24 mouse cellular contexts compared by ENCODE assay signal in the genomic region with DNA sequence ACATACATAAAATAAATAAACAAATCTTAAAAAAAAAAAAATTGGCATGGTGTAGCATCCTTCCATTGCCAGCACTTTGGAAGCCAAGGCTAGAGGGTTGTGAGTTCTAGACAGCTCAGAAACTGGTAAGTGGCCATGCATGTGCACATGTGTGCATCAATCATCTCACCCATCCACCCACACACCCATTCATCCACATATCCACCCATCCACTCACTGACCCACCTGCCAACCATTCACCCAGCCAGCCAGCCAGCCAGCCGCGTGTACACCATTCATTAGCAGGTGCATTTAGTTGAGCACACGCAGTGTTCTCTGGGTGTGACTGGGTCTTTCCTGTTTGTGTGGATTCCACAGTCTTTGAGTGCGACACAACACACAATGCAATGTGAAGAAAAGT. TPM values are rescaled to one million over a fixed set of nuclear protein-coding genes. Genes with fewer than 3 reads are reported as not detected.
DNase-seq lines count a peak whose midpoint lies in the region; ATAC-seq and TF ChIP-seq lines count a peak whose summit lies in the region.
"Had no signal": no experiment of that assay in that cellular context is flagged by ENCODE, and none has a peak within 500 bp of the region (broad histone marks: within the 10 kb centered on the region; RNA-seq: fewer than 3 reads in every experiment).

No protein-coding gene starts in this region.

- no peak overlapping the region for H3K9ac ChIP-seq in embryonic facial prominence, embryonic 11.5 days (replicated peaks; ENCODE audit: low read length)
- no peak overlapping the region for H3K9ac ChIP-seq in midbrain, embryonic 11.5 days (ENCODE audit: low read length)
- H3K9ac ChIP-seq in midbrain, embryonic 15.5 days, result no peak overlapping the region
- H3K9ac ChIP-seq in heart, embryonic 12.5 days, result no peak overlapping the region
- no peak overlapping the region for H3K9ac ChIP-seq in intestine, embryonic 15.5 days

- TF ChIP-seq POLR2A in myocyte (IDR thresholded peaks at IDR 0.05; ENCODE audit: insufficient read length, low read depth), result no peak

- no peak overlapping the region for H3K27ac ChIP-seq in embryonic facial prominence, embryonic 11.5 days (replicated peaks; ENCODE audit: low read depth, low read length)
- no peak overlapping the region for H3K27ac ChIP-seq in embryonic facial prominence, embryonic 10.5 days (replicated peaks)
- H3K27ac ChIP-seq in midbrain, embryonic 11.5 days (ENCODE audit: low read depth, low read length), result no peak overlapping the region
- no peak overlapping the region for H3K27ac ChIP-seq in midbrain, embryonic 15.5 days
- no peak overlapping the region for H3K27ac ChIP-seq in heart, embryonic 12.5 days (ENCODE audit: poor library complexity, severe bottlenecking)
- no peak overlapping the region for H3K27ac ChIP-seq in intestine, embryonic 15.5 days

- H3K4me2 ChIP-seq in embryonic facial prominence, embryonic 11.5 days (ENCODE audit: low read depth, low read length), result no peak overlapping the region
- H3K4me2 ChIP-seq in midbrain, embryonic 11.5 days, result no peak overlapping the region
- no peak overlapping the region for H3K4me2 ChIP-seq in midbrain, embryonic 15.5 days
- H3K4me2 ChIP-seq in myocyte (ENCODE audit: low read depth), result no peak overlapping the region
- H3K4me2 ChIP-seq in heart, embryonic 12.5 days, result no peak overlapping the region
- H3K4me2 ChIP-seq in intestine, embryonic 15.5 days (replicated peaks), result no peak overlapping the region

- no peaks in the 10 kb centered on the region for H3K36me3 ChIP-seq in embryonic facial prominence, embryonic 11.5 days (replicated peaks; ENCODE audit: control insufficient read depth, insufficient read depth, low read depth, low read length)
- no peaks in the 10 kb centered on the region for H3K36me3 ChIP-seq in embryonic facial prominence, embryonic 10.5 days (replicated peaks)
- H3K36me3 ChIP-seq in midbrain, embryonic 11.5 days (ENCODE audit: control insufficient read depth, insufficient read depth, low read length), result no peaks in the 10 kb centered on the region
- H3K36me3 ChIP-seq in midbrain, embryonic 15.5 days (replicated peaks), result no peaks in the 10 kb centered on the region
- H3K36me3 ChIP-seq in C2C12 (ENCODE audit: control insufficient read depth, insufficient read depth) (no peaks in the 10 kb centered on the region), myocyte (ENCODE audit: control insufficient read depth, insufficient read depth) (no peaks in the 10 kb centered on the region)
- H3K36me3 ChIP-seq in heart, embryonic 12.5 days, result no peaks in the 10 kb centered on the region
- H3K36me3 ChIP-seq in intestine, embryonic 15.5 days, result no peaks in the 10 kb centered on the region
- H3K36me3 ChIP-seq: G1E had no signal

- H3K4me3 ChIP-seq in embryonic facial prominence, embryonic 11.5 days (ENCODE audit: low read depth, low read length), result no peak overlapping the region
- H3K4me3 ChIP-seq in embryonic facial prominence, embryonic 10.5 days, result no peak overlapping the region
- H3K4me3 ChIP-seq in midbrain, embryonic 11.5 days (ENCODE audit: low read depth, low read length), result no peak overlapping the region
- no peak overlapping the region for H3K4me3 ChIP-seq in midbrain, embryonic 15.5 days
- H3K4me3 ChIP-seq in C2C12 (ENCODE audit: insufficient read depth, poor library complexity, severe bottlenecking) (no peak overlapping the region), myocyte (no peak overlapping the region)
- H3K4me3 ChIP-seq in heart, embryonic 12.5 days, result no peak overlapping the region
- H3K4me3 ChIP-seq in intestine, embryonic 15.5 days (replicated peaks), result no peak overlapping the region

- H3K27me3 ChIP-seq in embryonic facial prominence, embryonic 11.5 days (ENCODE audit: control insufficient read depth, insufficient read depth, low read length), result no peaks in the 10 kb centered on the region
- H3K27me3 ChIP-seq in embryonic facial prominence, embryonic 10.5 days (replicated peaks; ENCODE audit: low read depth, poor library complexity, severe bottlenecking), result no peaks in the 10 kb centered on the region
- H3K27me3 ChIP-seq in midbrain, embryonic 11.5 days (ENCODE audit: control insufficient read depth, insufficient read depth, low read length), result no peaks in the 10 kb centered on the region
- H3K27me3 ChIP-seq in midbrain, embryonic 15.5 days (replicated peaks), result no peaks in the 10 kb centered on the region
- H3K27me3 ChIP-seq in C2C12 (ENCODE audit: control insufficient read depth, insufficient read depth, insufficient read length) (no peaks in the 10 kb centered on the region), myocyte (ENCODE audit: control insufficient read depth, insufficient read depth, insufficient read length) (no peaks in the 10 kb centered on the region)
- peaks cover 33% of the 10 kb centered on the region for H3K27me3 ChIP-seq in heart, embryonic 12.5 days (replicated peaks)
- H3K27me3 ChIP-seq in intestine, embryonic 15.5 days (replicated peaks), result no peaks in the 10 kb centered on the region
- H3K27me3 ChIP-seq: CH12.LX, Patski had no signal

- H3ac ChIP-seq in C2C12 (ENCODE audit: control insufficient read depth, insufficient read length, low read depth) (no peak overlapping the region), myocyte (ENCODE audit: control insufficient read depth, insufficient read length) (no peak overlapping the region)

- no peaks in the 10 kb centered on the region for H3K79me3 ChIP-seq in C2C12 (ENCODE audit: low read depth)

- no peaks in the 10 kb centered on the region for H3K79me2 ChIP-seq in C2C12 (ENCODE audit: control insufficient read depth, insufficient read depth)
- H3K79me2 ChIP-seq in myocyte (ENCODE audit: control insufficient read depth, insufficient read depth), result no peaks in the 10 kb centered on the region

- no peak for DNase-seq in embryonic facial prominence, embryonic 11.5 days (ENCODE audit: low spot score)
- DNase-seq in embryonic facial prominence, embryonic 10.5 days (ENCODE audit: low spot score), result no peak
- DNase-seq in midbrain, embryonic 11.5 days (ENCODE audit: low spot score, missing footprints), result peak; percentile 59
- DNase-seq: adrenal gland, adult 2 months; adrenal gland, adult 8-10 months; adrenal gland, postnatal 10 days; adrenal gland, postnatal 14 days; adrenal gland, postnatal 25 days; adrenal gland, postnatal 36 days; B cell, adult 2 months; cerebellum, adult 11 months; cerebellum, adult 11-12 months; cerebellum, adult 18-20 months had no signal

- WGBS in embryonic facial prominence, embryonic 11.5 days, result 71% methylated on average over 4 of the region's 4 CpGs
- WGBS in embryonic facial prominence, embryonic 10.5 days, result 76% methylated on average over 4 of the region's 4 CpGs
- 70% methylated on average over 4 of the region's 4 CpGs for WGBS in midbrain, embryonic 11.5 days
- 61% methylated on average over 4 of the region's 4 CpGs for whole genome bisulfite sequencing in midbrain, embryonic 15.5 days
- 77% methylated on average over 4 of the region's 4 CpGs for WGBS in heart, embryonic 12.5 days
- 84% methylated on average over 4 of the region's 4 CpGs for WGBS in intestine, embryonic 15.5 days

- peak; percentile 26; the same call in 1 of the 2 replicates for ATAC-seq in embryonic facial prominence, embryonic 11.5 days (replicated peaks; ENCODE audit: insufficient number of reproducible peaks, low FRiP score, low TSS enrichment, low read depth)
- no peak for ATAC-seq in midbrain, embryonic 11.5 days (ENCODE audit: low FRiP score)
- no peak for ATAC-seq in midbrain, embryonic 15.5 days (replicated peaks)
- ATAC-seq in heart, embryonic 12.5 days (ENCODE audit: insufficient number of reproducible peaks, low FRiP score), result no peak
- no peak for ATAC-seq in intestine, embryonic 15.5 days
- ATAC-seq: activated CD4-positive, CD25-positive, alpha-beta regulatory T cell, adult 4 months; CD4-positive, CD25-positive, alpha-beta regulatory T cell, adult 4 months; Patski had no signal

- H3K4me1 ChIP-seq in embryonic facial prominence, embryonic 11.5 days (ENCODE audit: control insufficient read depth, insufficient read depth, low read length), result no peaks in the 10 kb centered on the region
- peaks cover 12% of the 10 kb centered on the region for H3K4me1 ChIP-seq in embryonic facial prominence, embryonic 10.5 days
- H3K4me1 ChIP-seq in midbrain, embryonic 11.5 days (ENCODE audit: control insufficient read depth, insufficient read depth, low read length), result no peaks in the 10 kb centered on the region; the same call in 1 of the 2 replicates
- H3K4me1 ChIP-seq in midbrain, embryonic 15.5 days, result no peaks in the 10 kb centered on the region
- peaks cover 41% of the 10 kb centered on the region for H3K4me1 ChIP-seq in heart, embryonic 12.5 days (replicated peaks)
- 0 out of 2 replicates have a peak, but pooled peaks cover 2% of the 10 kb centered on the region for H3K4me1 ChIP-seq in intestine, embryonic 15.5 days (replicated peaks)

- no peak for TF ChIP-seq CTCF in C2C12 (IDR thresholded peaks at IDR 0.05; ENCODE audit: control insufficient read depth, insufficient read depth, insufficient read length)

- H3K9me3 ChIP-seq in embryonic facial prominence, embryonic 11.5 days (replicated peaks; ENCODE audit: control insufficient read depth, low read length), result no peaks in the 10 kb centered on the region
- H3K9me3 ChIP-seq in embryonic facial prominence, embryonic 10.5 days, result no peaks in the 10 kb centered on the region
- no peaks in the 10 kb centered on the region for H3K9me3 ChIP-seq in midbrain, embryonic 11.5 days (ENCODE audit: control insufficient read depth, low read length)
- no peaks in the 10 kb centered on the region for H3K9me3 ChIP-seq in midbrain, embryonic 15.5 days
- no peaks in the 10 kb centered on the region for H3K9me3 ChIP-seq in heart, embryonic 12.5 days (replicated peaks)
- H3K9me3 ChIP-seq in intestine, embryonic 15.5 days, result no peaks in the 10 kb centered on the region
- H3K9me3 ChIP-seq: G1E had no signal

RNA-seq across cellular contexts. Expression of gene Ccl17, which starts 4.4 kb away (rescaled TPM):
- polyA plus RNA-seq in embryonic facial prominence, embryonic 11.5 days (2014; fragmentation: Nextera tagmentation; extraction: Ambion mirVana), result not detected in 2 replicates
- not detected in 2 replicates for polyA plus RNA-seq in embryonic facial prominence, embryonic 10.5 days (2016; fragmentation: Nextera tagmentation; extraction: Ambion mirVana)
- not detected in 2 replicates for polyA plus RNA-seq in midbrain, embryonic 11.5 days (2014; fragmentation: Nextera tagmentation; extraction: Ambion mirVana)
- polyA plus RNA-seq in midbrain, embryonic 15.5 days (2015; fragmentation: Nextera tagmentation; extraction: Ambion mirVana), result 0.50 and 0.74 TPM in 2 replicates
- 0.55 TPM for polyA plus RNA-seq in C2C12 (2012; fragmentation: generic; extraction: Trizol)
- 0.48 TPM for polyA plus RNA-seq in myocyte (2012; fragmentation: generic; extraction: Trizol)
- polyA plus RNA-seq in heart, embryonic 12.5 days (2016; fragmentation: Nextera tagmentation; extraction: Ambion mirVana), result 0.75 TPM in 1 of 2 replicates, not detected in the other
- not detected in 2 replicates for polyA plus RNA-seq in intestine, embryonic 15.5 days (2015; fragmentation: Nextera tagmentation; extraction: Ambion mirVana)
- polyA plus RNA-seq: adrenal gland, adult 2 months; brain, embryonic 14.5 days; CD4-positive, CD25-positive, alpha-beta regulatory T cell, adult 4 months; G1E had no signal

RNA-seq across cellular contexts. Expression of gene Coq9, which starts 32.3 kb away (rescaled TPM):
- polyA plus RNA-seq in embryonic facial prominence, embryonic 11.5 days (2014; fragmentation: Nextera tagmentation; extraction: Ambion mirVana), result 51.9 and 52.8 TPM in 2 replicates
- 48.1 and 49.6 TPM in 2 replicates for polyA plus RNA-seq in embryonic facial prominence, embryonic 10.5 days (2016; fragmentation: Nextera tagmentation; extraction: Ambion mirVana)
- polyA plus RNA-seq in midbrain, embryonic 11.5 days (2014; fragmentation: Nextera tagmentation; extraction: Ambion mirVana), result 49.4 and 51.5 TPM in 2 replicates
- polyA plus RNA-seq in midbrain, embryonic 15.5 days (2015; fragmentation: Nextera tagmentation; extraction: Ambion mirVana), result 56.8 and 58.3 TPM in 2 replicates
- polyA plus RNA-seq in C2C12 (2012; fragmentation: generic; extraction: Trizol) (44.0 TPM), myocyte (2012; fragmentation: generic; extraction: Trizol) (126 TPM)
- 118 and 121 TPM in 2 replicates for polyA plus RNA-seq in heart, embryonic 12.5 days (2016; fragmentation: Nextera tagmentation; extraction: Ambion mirVana)
- polyA plus RNA-seq in intestine, embryonic 15.5 days (2015; fragmentation: Nextera tagmentation; extraction: Ambion mirVana), result 97.5 and 110 TPM in 2 replicates

RNA-seq across cellular contexts. Expression of gene Ciapin1, which starts 32.3 kb away (rescaled TPM):
- polyA plus RNA-seq in embryonic facial prominence, embryonic 11.5 days (2014; fragmentation: Nextera tagmentation; extraction: Ambion mirVana), result 123 and 139 TPM in 2 replicates
- polyA plus RNA-seq in embryonic facial prominence, embryonic 10.5 days (2016; fragmentation: Nextera tagmentation; extraction: Ambion mirVana), result 193 and 200 TPM in 2 replicates
- 134 and 154 TPM in 2 replicates for polyA plus RNA-seq in midbrain, embryonic 11.5 days (2014; fragmentation: Nextera tagmentation; extraction: Ambion mirVana)
- 211 and 217 TPM in 2 replicates for polyA plus RNA-seq in midbrain, embryonic 15.5 days (2015; fragmentation: Nextera tagmentation; extraction: Ambion mirVana)
- polyA plus RNA-seq in C2C12 (2012; fragmentation: generic; extraction: Trizol), result 115 TPM
- polyA plus RNA-seq in myocyte (2012; fragmentation: generic; extraction: Trizol), result 74.9 TPM
- 102 and 109 TPM in 2 replicates for polyA plus RNA-seq in heart, embryonic 12.5 days (2016; fragmentation: Nextera tagmentation; extraction: Ambion mirVana)
- polyA plus RNA-seq in intestine, embryonic 15.5 days (2015; fragmentation: Nextera tagmentation; extraction: Ambion mirVana), result 89.8 and 94.6 TPM in 2 replicates

RNA-seq across cellular contexts. Expression of gene Cx3cl1, which starts 34.0 kb away (rescaled TPM):
- polyA plus RNA-seq in embryonic facial prominence, embryonic 11.5 days (2014; fragmentation: Nextera tagmentation; extraction: Ambion mirVana), result 4.6 and 5.6 TPM in 2 replicates
- polyA plus RNA-seq in embryonic facial prominence, embryonic 10.5 days (2016; fragmentation: Nextera tagmentation; extraction: Ambion mirVana), result 4.5 and 5.5 TPM in 2 replicates
- polyA plus RNA-seq in midbrain, embryonic 11.5 days (2014; fragmentation: Nextera tagmentation; extraction: Ambion mirVana), result 9.4 and 10.4 TPM in 2 replicates
- polyA plus RNA-seq in midbrain, embryonic 15.5 days (2015; fragmentation: Nextera tagmentation; extraction: Ambion mirVana), result 34.2 and 41.3 TPM in 2 replicates
- polyA plus RNA-seq in C2C12 (2012; fragmentation: generic; extraction: Trizol) (12.5 TPM), myocyte (2012; fragmentation: generic; extraction: Trizol) (8.3 TPM)
- 13.1 and 15.2 TPM in 2 replicates for polyA plus RNA-seq in heart, embryonic 12.5 days (2016; fragmentation: Nextera tagmentation; extraction: Ambion mirVana)
- 23.0 and 24.3 TPM in 2 replicates for polyA plus RNA-seq in intestine, embryonic 15.5 days (2015; fragmentation: Nextera tagmentation; extraction: Ambion mirVana)
- polyA plus RNA-seq: activated CD4-positive, CD25-positive, alpha-beta regulatory T cell, adult 4 months; CD4-positive, CD25-positive, alpha-beta regulatory T cell, adult 4 months; G1E had no signal

RNA-seq across cellular contexts. Expression of gene Polr2c, which starts 51.4 kb away (rescaled TPM):
- polyA plus RNA-seq in embryonic facial prominence, embryonic 11.5 days (2014; fragmentation: Nextera tagmentation; extraction: Ambion mirVana), result 169 and 173 TPM in 2 replicates
- 180 and 184 TPM in 2 replicates for polyA plus RNA-seq in embryonic facial prominence, embryonic 10.5 days (2016; fragmentation: Nextera tagmentation; extraction: Ambion mirVana)
- 160 and 169 TPM in 2 replicates for polyA plus RNA-seq in midbrain, embryonic 11.5 days (2014; fragmentation: Nextera tagmentation; extraction: Ambion mirVana)
- 117 and 122 TPM in 2 replicates for polyA plus RNA-seq in midbrain, embryonic 15.5 days (2015; fragmentation: Nextera tagmentation; extraction: Ambion mirVana)
- 124 TPM for polyA plus RNA-seq in C2C12 (2012; fragmentation: generic; extraction: Trizol)
- polyA plus RNA-seq in myocyte (2012; fragmentation: generic; extraction: Trizol), result 102 TPM
- polyA plus RNA-seq in heart, embryonic 12.5 days (2016; fragmentation: Nextera tagmentation; extraction: Ambion mirVana), result 122 and 126 TPM in 2 replicates
- 126 and 134 TPM in 2 replicates for polyA plus RNA-seq in intestine, embryonic 15.5 days (2015; fragmentation: Nextera tagmentation; extraction: Ambion mirVana)
